Mouse (Mus musculus): ENCODE measurements at regions not wholly inside any gene's neighbourhood (a gene's known extent, or its start where the extent isn't known, plus 50 kb on each side); places are given as distances from the start of the nearest gene placed in this dataset.

DNA sequence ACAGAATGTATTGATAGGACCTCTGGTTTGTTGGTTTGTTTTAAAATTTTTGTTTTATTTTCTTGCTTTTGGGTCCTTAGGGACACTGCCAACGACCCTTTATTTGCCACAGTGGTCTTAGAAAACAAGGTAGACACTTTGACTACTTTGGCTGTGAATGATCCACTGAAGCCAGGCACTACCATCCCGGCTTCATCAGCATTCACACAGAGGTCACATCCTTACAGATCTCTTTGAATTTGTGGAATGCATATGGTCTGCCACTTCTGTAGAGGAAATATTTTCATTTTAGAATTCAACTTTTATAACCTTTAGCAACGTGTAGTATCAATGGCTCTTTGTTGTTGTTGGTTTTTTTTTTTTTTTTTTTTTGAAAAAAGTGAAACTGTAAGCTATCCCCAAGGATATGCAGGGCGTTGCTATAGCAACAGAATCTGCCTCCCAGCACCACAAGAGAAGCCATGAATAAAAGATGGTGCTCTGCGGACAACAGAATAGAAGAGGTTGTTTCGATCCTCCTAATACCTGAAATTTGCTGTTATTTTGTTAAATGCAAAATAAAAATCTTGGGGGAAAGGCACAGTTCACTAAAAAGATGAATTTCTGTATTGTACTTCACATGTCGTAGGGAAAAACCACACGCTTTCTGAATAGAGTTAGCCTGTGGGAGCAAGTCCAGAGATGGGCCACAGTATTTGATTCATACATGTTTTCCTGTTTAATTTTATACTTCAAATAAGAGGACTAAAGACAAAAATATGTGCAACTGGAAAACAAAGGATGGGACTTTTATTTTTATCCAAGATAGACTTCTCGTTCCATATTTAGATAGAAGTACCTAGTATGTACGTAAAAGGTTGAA, 103.4 kb downstream of the Brms1l start:
- Histone ChIP-seq H3K4me3 (ENCODE audit: insufficient read depth, low read length) (no peak overlapping the region), H3K4me1 (ENCODE audit: control insufficient read depth, insufficient read depth, low read length) (no peaks in the 10 kb centered on the region), H3K27ac (ENCODE audit: insufficient read depth, low read length) (no peak overlapping the region)
- TF ChIP-seq CTCF (IDR thresholded peaks at IDR 0.05; ENCODE audit: borderline replicate concordance, insufficient read depth, low read length) (no peak), POLR2A (IDR thresholded peaks at IDR 0.05; ENCODE audit: low read depth, low read length) (no peak)

GRCm38 (mm10) chr12:55934172-55934571, 98.0 kb downstream of the Brms1l start:
- TF ChIP-seq POLR2A (IDR thresholded peaks at IDR 0.05; ENCODE audit: low read depth, low read length) (no peak), CTCF (IDR thresholded peaks at IDR 0.05; ENCODE audit: borderline replicate concordance, insufficient read depth, low read length) (no peak)
- H3K4me3 ChIP-seq (ENCODE audit: insufficient read depth, low read length) = no peak overlapping the region
- no peak overlapping the region for H3K27ac ChIP-seq (ENCODE audit: insufficient read depth, low read length)
- H3K4me1 ChIP-seq (ENCODE audit: control insufficient read depth, insufficient read depth, low read length) = no peaks in the 10 kb centered on the region

GRCm38 (mm10) chr12:55933417-55933816, 97.3 kb downstream of the Brms1l start:
- no peaks in the 10 kb centered on the region for H3K4me1 ChIP-seq (ENCODE audit: control insufficient read depth, insufficient read depth, low read length)
- no peak for TF ChIP-seq POLR2A (IDR thresholded peaks at IDR 0.05; ENCODE audit: low read depth, low read length)
- no peak for TF ChIP-seq CTCF (IDR thresholded peaks at IDR 0.05; ENCODE audit: borderline replicate concordance, insufficient read depth, low read length)
- no peak overlapping the region for H3K4me3 ChIP-seq (ENCODE audit: insufficient read depth, low read length)
- H3K27ac ChIP-seq (ENCODE audit: insufficient read depth, low read length) = no peak overlapping the region

GRCm38 (mm10) chr12:55930468-55930867, 94.3 kb downstream of the Brms1l start:
- TF ChIP-seq POLR2A (IDR thresholded peaks at IDR 0.05; ENCODE audit: low read depth, low read length) (no peak), CTCF (IDR thresholded peaks at IDR 0.05; ENCODE audit: borderline replicate concordance, insufficient read depth, low read length) (no peak)
- Histone ChIP-seq H3K4me3 (ENCODE audit: insufficient read depth, low read length) (no peak overlapping the region), H3K4me1 (ENCODE audit: control insufficient read depth, insufficient read depth, low read length) (no peaks in the 10 kb centered on the region), H3K27ac (ENCODE audit: insufficient read depth, low read length) (no peak overlapping the region)

DNA sequence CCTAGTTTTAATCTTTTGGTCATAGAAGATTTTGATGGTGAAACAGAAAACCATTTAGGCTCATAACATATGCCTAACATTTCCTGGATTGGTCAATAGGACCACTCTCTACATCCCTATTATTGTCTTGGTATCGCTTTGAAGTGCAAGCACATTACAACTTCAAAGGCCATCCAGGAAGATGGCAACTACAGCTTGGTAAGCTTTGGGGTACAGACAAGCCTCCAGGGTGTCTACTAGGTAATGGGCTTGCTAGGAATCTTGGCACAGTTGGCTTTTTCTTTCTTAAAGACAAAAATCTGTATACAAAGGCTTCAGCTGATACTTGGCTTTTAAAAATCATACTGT, 90.8 kb downstream of the Brms1l start:
- TF ChIP-seq POLR2A (IDR thresholded peaks at IDR 0.05; ENCODE audit: low read depth, low read length) (no peak), CTCF (IDR thresholded peaks at IDR 0.05; ENCODE audit: borderline replicate concordance, insufficient read depth, low read length) (no peak)
- H3K4me3 ChIP-seq (ENCODE audit: insufficient read depth, low read length) = no peak overlapping the region

GRCm38 (mm10) chr12:55926276-55926973, 90.3 kb downstream of the Brms1l start:
- Histone ChIP-seq H3K4me1 (ENCODE audit: control insufficient read depth, insufficient read depth, low read length) (no peaks in the 10 kb centered on the region), H3K4me3 (ENCODE audit: insufficient read depth, low read length) (no peak overlapping the region), H3K27ac (ENCODE audit: insufficient read depth, low read length) (no peak overlapping the region)
- TF ChIP-seq CTCF (IDR thresholded peaks at IDR 0.05; ENCODE audit: borderline replicate concordance, insufficient read depth, low read length) = no peak
- TF ChIP-seq POLR2A (IDR thresholded peaks at IDR 0.05; ENCODE audit: low read depth, low read length) = no peak

More for the DNA sequence above, 90.8 kb downstream of the Brms1l start:
- Histone ChIP-seq H3K4me1 (ENCODE audit: control insufficient read depth, insufficient read depth, low read length) (no peaks in the 10 kb centered on the region), H3K27ac (ENCODE audit: insufficient read depth, low read length) (no peak overlapping the region)

All from embryonic fibroblast, embryonic 13.5 days (primary cell).